Mouse (Mus musculus) myocyte (in vitro differentiated cells): Measurements from ENCODE around the gene Tenm2.

ENCODE experiments used
- CEBPB ChIP-seq: IDR thresholded peaks from 2 replicates; pipeline ENCODE4 v1.6.1; 2011; ENCODE audit warnings: mild to moderate bottlenecking, moderate library complexity; ENCODE audit not compliant: poor library complexity, insufficient read depth, severe bottlenecking
- E2F4 ChIP-seq: IDR thresholded peaks from one replicate; pipeline ENCODE4 v1.6.1; 2011; ENCODE audit warnings: mild to moderate bottlenecking, control low read depth, moderate library complexity; ENCODE audit not compliant: insufficient read depth
- MAX ChIP-seq: IDR thresholded peaks from one replicate; pipeline ENCODE4 v1.6.1; 2011; ENCODE audit warnings: low read depth, mild to moderate bottlenecking, control low read depth
- MYOD1 ChIP-seq, 3 experiments: IDR thresholded peaks; one replicate each; pipeline ENCODE4 v1.6.1; 2011; ENCODE audit warnings: control low read depth in 2 of 3, low read depth in 2 of 3, mild to moderate bottlenecking in 2 of 3, moderate library complexity in 1 of 3; ENCODE audit not compliant: insufficient read length in 2 of 3, control insufficient read depth in 1 of 3
- MYOG ChIP-seq, 3 experiments: IDR thresholded peaks; one replicate each; pipeline ENCODE4 v1.6.1; 2011; ENCODE audit warnings: control low read depth in 2 of 3, low read depth in 2 of 3, mild to moderate bottlenecking in 2 of 3; ENCODE audit not compliant: insufficient read length in 2 of 3, control insufficient read depth in 1 of 3, insufficient read depth in 1 of 3
- POLR2A ChIP-seq: IDR thresholded peaks from one replicate; pipeline ENCODE4 v1.6.1; 2011; ENCODE audit warnings: low read depth, mild to moderate bottlenecking, control low read depth, moderate library complexity; ENCODE audit not compliant: insufficient read length
- POLR2AphosphoS2 ChIP-seq: IDR thresholded peaks from one replicate; pipeline ENCODE4 v1.6.1; 2011; ENCODE audit warnings: low read depth, control low read depth; ENCODE audit not compliant: insufficient read length
- REST ChIP-seq: IDR thresholded peaks from one replicate; pipeline ENCODE4 v1.6.1; 2011; ENCODE audit warnings: mild to moderate bottlenecking, control low read depth, moderate library complexity; ENCODE audit not compliant: insufficient read depth, insufficient read length
- SRF ChIP-seq: IDR thresholded peaks from one replicate; pipeline ENCODE4 v1.6.1; 2011; ENCODE audit warnings: low read depth; ENCODE audit not compliant: control insufficient read depth, insufficient read length
- TCF12 ChIP-seq: IDR thresholded peaks from one replicate; pipeline ENCODE4 v1.6.1; 2011; ENCODE audit warnings: mild to moderate bottlenecking, control low read depth; ENCODE audit not compliant: poor library complexity, insufficient read depth, severe bottlenecking
- TCF3 ChIP-seq: IDR thresholded peaks from one replicate; pipeline ENCODE4 v1.6.1; 2011; ENCODE audit warnings: low read depth, control low read depth; ENCODE audit not compliant: insufficient read length
- USF1 ChIP-seq: IDR thresholded peaks from one replicate; pipeline ENCODE4 v1.6.1; 2011; ENCODE audit warnings: low read depth, mild to moderate bottlenecking, control low read depth, moderate library complexity

DNA sequence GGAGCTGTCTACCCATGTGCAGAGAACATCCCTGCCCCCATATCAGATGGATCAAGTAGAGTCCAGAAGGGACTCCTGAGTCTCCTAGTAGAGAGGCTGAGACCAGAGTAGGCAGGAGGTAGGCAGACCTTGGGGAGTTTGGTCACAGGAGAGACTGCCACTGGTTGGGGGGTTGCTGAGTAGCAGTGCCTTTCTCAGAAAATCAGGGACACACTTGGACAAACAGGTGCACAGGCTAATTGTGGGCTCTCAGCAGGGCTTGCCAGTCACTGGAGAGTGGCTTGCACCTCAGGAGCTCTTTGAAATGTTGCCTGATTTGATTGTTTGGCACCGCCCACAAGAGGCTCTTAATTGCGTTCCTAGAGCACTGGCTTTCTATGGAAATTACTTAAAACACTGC lies 885.9 kb downstream of the Tenm2 start:
- TF ChIP-seq POLR2A (no peak), SRF (no peak), E2F4 (no peak), POLR2AphosphoS2 (no peak), MYOD1 (IDR thresholded peaks at IDR 0.05; ENCODE audit: control insufficient read depth in 1 of 3, insufficient read length in 2 of 3, low read depth in 2 of 3) (no peak), CEBPB (no peak), USF1 (no peak), MAX (no peak), REST (no peak), TCF3 (no peak), MYOG (IDR thresholded peaks at IDR 0.05; ENCODE audit: control insufficient read depth in 1 of 3, insufficient read depth in 1 of 3, insufficient read length in 2 of 3, low read depth in 2 of 3) (no peak), TCF12 (no peak)
